Mouse (Mus musculus): ENCODE measurements around the gene Vmn1r237.

Gene Vmn1r237

GRCm38 (mm10) chr17:21311565-21311964 lies at the start of gene Vmn1r237:
Gene Vmn1r237, plus strand, starts transcription at chr17:21311865.
- DNase-seq (ENCODE audit: low read depth, low spot score): no peak

GRCm38 (mm10) chr17:21272103-21272502 lies 39.6 kb upstream of the Vmn1r237 start:
- DNase-seq (ENCODE audit: low read depth, low spot score): peak; percentile 88

- no peak for DNase-seq (ENCODE audit: low read depth, low spot score)
Observed at GRCm38 (mm10) chr17:21282642-21283041, 29.0 kb upstream of the Vmn1r237 start, which contains the start of gene Vmn1r236. Gene Vmn1r236, plus strand, starts transcription at chr17:21282942.

- no peak for DNase-seq (ENCODE audit: low read depth, low spot score)
Observed at GRCm38 (mm10) chr17:21284395-21284794, 27.3 kb upstream of the Vmn1r237 start.

- DNase-seq (ENCODE audit: low read depth, low spot score): no peak
Observed at GRCm38 (mm10) chr17:21289695-21290094, 22.0 kb upstream of the Vmn1r237 start.
